Mouse (Mus musculus) kidney, adult 2 months (tissue): ENCODE data around the gene Gm20817. TPM values are rescaled to one million over a fixed set of nuclear protein-coding genes. Genes with fewer than 3 reads are reported as not detected.
"Not testable (repeated sequence)": the region's sequence is repeated elsewhere in the genome, so short reads cannot be mapped to it uniquely, and the experiment has no call there.

Source experiments
- DNase-seq: peaks from one replicate; pipeline ENCODE4 v3.0.0; 2021
- H3K27ac ChIP-seq: fragments of 200-500 bp; 2 replicates; pipeline ENCODE4 v1.5.1; 2012; ENCODE audit warnings: low read depth, low read length, control low read depth, inconsistent platforms; ENCODE audit not compliant: insufficient read depth
- H3K27me3 ChIP-seq: fragments of 200-500 bp; replicated peaks from 2 replicates; pipeline ENCODE4 v1.6.1; 2012; ENCODE audit warnings: mild to moderate bottlenecking, moderate library complexity, low read length, inconsistent platforms; ENCODE audit not compliant: control insufficient read depth, insufficient read depth
- H3K36me3 ChIP-seq: fragments of 200-500 bp; 2 replicates; pipeline ENCODE4 v1.6.1; 2012; ENCODE audit warnings: mild to moderate bottlenecking, moderate library complexity, low read length, inconsistent platforms; ENCODE audit not compliant: control insufficient read depth, insufficient read depth
- H3K4me1 ChIP-seq: fragments of 200-500 bp; 2 replicates; pipeline ENCODE4 v1.6.1; 2011; ENCODE audit warnings: low read length; ENCODE audit not compliant: control insufficient read depth, insufficient read depth
- H3K4me3 ChIP-seq: fragments of 200-500 bp; 2 replicates; pipeline ENCODE4 v1.5.1; 2011; ENCODE audit warnings: mild to moderate bottlenecking, low read depth, low read length, control low read depth; ENCODE audit not compliant: insufficient read depth
- WGBS: fragments of 180-500 bp; shearing (Covaris S2); methylation state at CpG from one replicate; pipeline ENCODE4 v1.1.7; 2018; 5-methylcytosine and 5-hydroxymethylcytosine counted together
- polyA plus RNA-seq: library from polyadenylated mRNA; depleted of rRNA; stranded (reverse); fragments of >200 nt; gene quantifications from 2 replicates; pipeline ENCODE4 v1.2.3, GENCODE M21; 2012; rRNA removed

Gene Gm20817
- not detected in 2 replicates for polyA plus RNA-seq

DNA sequence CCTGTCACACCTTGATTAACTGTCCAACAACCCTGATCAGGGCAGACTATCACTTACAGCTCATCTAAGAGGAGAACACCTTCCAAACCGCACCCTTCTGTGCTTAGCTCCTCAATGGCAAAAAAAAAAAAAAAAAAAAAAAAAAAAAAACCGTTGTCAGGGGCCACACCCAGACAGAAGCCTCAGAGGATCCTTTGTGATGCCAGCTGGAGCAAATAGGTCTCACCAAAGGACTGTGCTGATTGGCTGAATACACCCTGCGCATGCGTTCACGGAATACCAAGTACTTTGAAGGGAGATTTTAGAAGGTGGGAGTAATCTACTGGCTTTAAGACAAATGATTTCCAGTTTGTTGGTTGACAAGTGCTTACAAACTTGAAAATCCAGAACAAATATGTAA is at the start of gene Gm20817:
TSS of gene Gm20817 (minus strand) at position 101 of the 400 bp plus-strand sequence.
- no CpG with 5 or more reads among the region's 5 CpGs for WGBS
- H3K27ac ChIP-seq, H3K4me3 ChIP-seq, H3K4me1 ChIP-seq, H3K36me3 ChIP-seq, DNase-seq, H3K27me3 ChIP-seq: not testable (repeated sequence)
